Mouse (Mus musculus): Measurements from ENCODE around the gene Brip1. TPM values are rescaled to one million over a fixed set of nuclear protein-coding genes. Genes with fewer than 3 reads are reported as not detected.
A peak's percentile ranks its signal among the peaks of the same experiment; 100 is the strongest.

The Brip1 gene
- polyA plus RNA-seq, 1 experiment from 2014 or later = 1.0 TPM

DNA sequence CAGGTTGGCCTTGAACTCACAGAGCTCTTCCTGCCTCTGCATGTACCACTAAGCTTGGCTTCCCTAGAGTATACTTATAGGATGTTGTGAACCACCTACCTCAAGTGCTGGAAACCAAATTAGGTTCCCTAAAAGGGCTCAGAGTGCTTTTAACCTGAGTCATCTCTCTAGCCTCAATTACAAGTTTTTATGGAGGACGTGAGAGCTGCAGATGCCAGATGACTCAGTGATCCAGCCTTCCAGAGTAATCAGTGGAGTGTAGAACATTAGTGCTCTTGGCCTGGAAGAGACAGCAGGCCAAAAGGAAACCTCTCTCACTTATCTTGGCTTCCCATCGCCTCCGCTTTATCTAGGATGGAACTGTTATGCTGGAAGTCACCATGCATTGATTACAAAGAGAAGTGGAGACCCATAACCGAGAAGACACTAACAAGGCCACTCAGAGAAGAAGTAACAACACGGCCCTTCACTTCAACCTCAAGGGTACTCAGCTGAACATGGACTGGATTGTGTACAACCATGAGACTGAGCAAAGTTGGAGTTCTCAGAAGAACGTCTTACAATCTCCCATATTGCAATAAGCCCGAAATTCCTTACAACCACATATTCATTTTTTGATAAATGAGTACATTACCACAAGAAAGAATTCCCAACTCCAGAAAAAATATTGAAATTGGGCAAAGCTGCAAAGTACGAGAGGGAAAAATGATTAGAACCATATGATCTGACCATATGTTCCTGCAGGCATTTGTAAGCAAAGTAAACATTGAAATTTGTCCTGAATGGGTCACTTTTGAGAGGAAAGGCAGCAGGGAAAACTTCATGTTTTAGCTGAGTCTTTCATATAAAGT lies 150.3 kb downstream of the Brip1 start:
- Histone ChIP-seq H3K4me2 (no peak overlapping the region), H3K4me1 (no peaks in the 10 kb centered on the region), H3K36me3 (replicated peaks) (no peaks in the 10 kb centered on the region), H3K27me3 (replicated peaks) (no peaks in the 10 kb centered on the region), H3K27ac (no peak overlapping the region), H3K9me3 (no peaks in the 10 kb centered on the region), H3K4me3 (no peak overlapping the region), H3K9ac (no peak overlapping the region)
- ATAC-seq (replicated peaks) = no peak
- 86% methylated on average over 8 of the region's 8 CpGs for WGBS

GRCm38 (mm10) chr11:86039994-86040393 lies 161.0 kb downstream of the Brip1 start:
- Histone ChIP-seq H3K27ac (no peak overlapping the region), H3K9me3 (no peaks in the 10 kb centered on the region)

GRCm38 (mm10) chr11:86039355-86039754 lies 161.6 kb downstream of the Brip1 start:
- Histone ChIP-seq H3K4me3 (no peak overlapping the region), H3K4me2 (peak overlapping the region; percentile 5; the same call in 1 of the 2 replicates), H3K27me3 (replicated peaks) (no peaks in the 10 kb centered on the region), H3K4me1 (peaks cover 10% of the 10 kb centered on the region), H3K36me3 (replicated peaks) (no peaks in the 10 kb centered on the region), H3K9me3 (no peaks in the 10 kb centered on the region), H3K27ac (peak overlapping the region; percentile 30), H3K9ac (no peak overlapping the region)
- no peak for ATAC-seq (replicated peaks)
- 39% methylated on average over 8 of the region's 8 CpGs for WGBS

More at GRCm38 (mm10) chr11:86039994-86040393, 161.0 kb downstream of the Brip1 start:
- 71% methylated on average over 5 of the region's 5 CpGs for WGBS
- H3K36me3 ChIP-seq (replicated peaks) = no peaks in the 10 kb centered on the region
- no peak for ATAC-seq (replicated peaks)
- H3K27me3 ChIP-seq (replicated peaks) = no peaks in the 10 kb centered on the region
- no peak overlapping the region for H3K4me3 ChIP-seq
- H3K4me1 ChIP-seq = peaks cover 10% of the 10 kb centered on the region
- H3K4me2 ChIP-seq = no peak overlapping the region
- H3K9ac ChIP-seq = no peak overlapping the region

- H3K9me3 ChIP-seq = no peaks in the 10 kb centered on the region
- H3K36me3 ChIP-seq (replicated peaks) = no peaks in the 10 kb centered on the region
- no peak overlapping the region for H3K4me2 ChIP-seq
- 64% methylated on average over 13 of the region's 13 CpGs for whole genome bisulfite sequencing
- H3K9ac ChIP-seq = no peak overlapping the region
- no peaks in the 10 kb centered on the region for H3K27me3 ChIP-seq (replicated peaks)
- 0 out of 2 replicates have a peak overlapping the region, but pooled peaks have one; percentile 30 for H3K27ac ChIP-seq
- H3K4me3 ChIP-seq = no peak overlapping the region
- no peak for ATAC-seq (replicated peaks)
- peaks cover 10% of the 10 kb centered on the region for H3K4me1 ChIP-seq
Observed at GRCm38 (mm10) chr11:86038701-86039100, 162.3 kb downstream of the Brip1 start.

DNA sequence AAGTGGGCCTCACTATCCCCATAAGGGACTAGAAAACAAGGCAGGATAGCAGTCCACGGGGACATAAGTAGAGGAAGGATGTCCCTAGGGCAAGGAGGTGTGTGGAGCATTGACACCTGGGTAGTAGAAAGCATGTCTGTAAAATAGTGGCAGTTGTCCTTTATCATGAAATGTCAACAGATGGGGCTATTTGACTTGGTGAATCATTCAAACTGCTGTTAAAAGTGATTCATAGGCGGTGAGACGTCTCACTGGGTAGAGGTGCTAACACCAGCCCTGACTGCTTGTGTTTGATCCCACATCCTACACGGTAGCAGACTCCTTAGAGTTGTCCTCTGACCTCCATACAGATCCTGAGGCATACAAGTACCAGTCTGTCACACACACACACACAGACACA lies 168.1 kb downstream of the Brip1 start:
- Histone ChIP-seq H3K4me2 (no peak overlapping the region), H3K27ac (no peak overlapping the region), H3K9ac (no peak overlapping the region), H3K27me3 (replicated peaks) (no peaks in the 10 kb centered on the region), H3K4me3 (no peak overlapping the region), H3K4me1 (no peaks in the 10 kb centered on the region), H3K36me3 (replicated peaks) (no peaks in the 10 kb centered on the region), H3K9me3 (no peaks in the 10 kb centered on the region)
- WGBS = 74% methylated on average over 4 of the region's 4 CpGs
- no peak for ATAC-seq (replicated peaks)

- WGBS = 54% methylated on average over 5 of the region's 5 CpGs
- ATAC-seq (replicated peaks) = no peak
- Histone ChIP-seq H3K4me2 (no peak overlapping the region), H3K9ac (no peak overlapping the region), H3K27me3 (replicated peaks) (no peaks in the 10 kb centered on the region), H3K4me3 (no peak overlapping the region), H3K27ac (no peak overlapping the region), H3K9me3 (no peaks in the 10 kb centered on the region), H3K4me1 (peaks cover 5% of the 10 kb centered on the region; the same call in 1 of the 2 replicates), H3K36me3 (replicated peaks) (no peaks in the 10 kb centered on the region)
Observed at GRCm38 (mm10) chr11:86028034-86028433, 173.0 kb downstream of the Brip1 start.

DNA sequence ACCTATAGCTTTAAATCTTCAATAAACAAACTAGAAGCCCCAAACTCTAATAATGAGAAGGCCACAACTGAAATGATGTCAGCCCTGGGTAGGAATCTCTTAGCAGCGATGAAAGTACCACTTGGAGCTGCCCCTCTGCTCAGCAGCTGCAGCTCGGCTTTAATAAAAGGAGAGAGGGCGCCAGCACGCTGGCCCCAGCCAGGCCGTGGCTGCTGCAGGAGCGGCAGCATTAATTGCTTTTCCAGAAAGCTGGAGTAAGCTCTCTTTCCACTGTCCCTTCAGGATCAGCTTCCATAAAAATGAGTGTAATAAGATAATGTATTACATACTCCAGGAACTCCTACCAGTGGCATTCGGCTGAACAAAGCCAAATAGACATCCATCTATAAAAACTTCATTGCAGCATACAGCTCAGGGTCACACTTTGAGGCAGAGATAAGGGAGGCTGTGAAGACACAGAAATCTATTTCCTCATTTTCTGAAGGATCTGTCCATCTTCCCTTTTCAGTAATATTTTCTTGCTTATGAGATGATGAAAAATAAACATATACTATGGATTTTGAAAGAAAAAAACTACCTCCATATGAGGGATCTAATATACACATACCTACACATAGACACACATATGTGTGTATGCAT lies 174.3 kb downstream of the Brip1 start:
- no peak overlapping the region for H3K4me2 ChIP-seq
- H3K4me3 ChIP-seq = no peak overlapping the region
- no peaks in the 10 kb centered on the region for H3K36me3 ChIP-seq (replicated peaks)
- H3K9me3 ChIP-seq = no peaks in the 10 kb centered on the region
- H3K9ac ChIP-seq = no peak overlapping the region
- H3K27me3 ChIP-seq (replicated peaks) = no peaks in the 10 kb centered on the region
- 12% methylated on average over 7 of the region's 7 CpGs for WGBS
- ATAC-seq (replicated peaks) = no peak
- H3K4me1 ChIP-seq = peaks cover 5% of the 10 kb centered on the region; the same call in 1 of the 2 replicates
- H3K27ac ChIP-seq = no peak overlapping the region

DNA sequence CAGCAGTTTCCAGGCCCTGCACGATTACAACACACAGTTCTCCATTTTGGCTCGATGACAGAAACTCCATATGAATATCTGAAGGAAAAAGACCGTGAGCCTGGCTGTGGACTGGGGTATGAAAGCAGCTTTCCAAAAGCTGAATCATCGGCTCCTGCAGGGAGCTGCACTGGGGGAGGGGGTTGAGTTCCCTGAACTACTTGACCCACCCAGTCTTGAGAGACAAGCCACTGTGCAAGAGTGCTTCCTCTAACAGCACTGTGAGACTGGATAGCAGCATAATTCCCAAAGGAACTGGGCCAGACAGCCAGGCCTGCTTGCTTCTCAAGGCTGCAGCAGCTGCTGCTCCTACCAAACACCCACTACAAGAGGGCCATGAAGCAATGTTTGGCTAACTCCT lies 178.6 kb downstream of the Brip1 start:
- no peak for ATAC-seq (replicated peaks)

GRCm38 (mm10) chr11:86020033-86020432 lies 181.0 kb downstream of the Brip1 start:
- WGBS = 74% methylated on average over 1 of the region's 1 CpGs
- Histone ChIP-seq H3K9me3 (no peaks in the 10 kb centered on the region), H3K4me1 (no peaks in the 10 kb centered on the region), H3K27ac (no peak overlapping the region), H3K4me3 (no peak overlapping the region), H3K9ac (no peak overlapping the region), H3K27me3 (replicated peaks) (no peaks in the 10 kb centered on the region), H3K4me2 (no peak overlapping the region), H3K36me3 (replicated peaks) (no peaks in the 10 kb centered on the region)
- no peak for ATAC-seq (replicated peaks)

More for the DNA sequence above, 178.6 kb downstream of the Brip1 start:
- 67% methylated on average over 4 of the region's 4 CpGs for WGBS
- no peak overlapping the region for H3K9ac ChIP-seq
- peaks cover 5% of the 10 kb centered on the region; the same call in 1 of the 2 replicates for H3K4me1 ChIP-seq
- no peaks in the 10 kb centered on the region for H3K27me3 ChIP-seq (replicated peaks)
- no peaks in the 10 kb centered on the region for H3K9me3 ChIP-seq
- no peak overlapping the region for H3K27ac ChIP-seq
- no peak overlapping the region for H3K4me3 ChIP-seq
- no peak overlapping the region for H3K4me2 ChIP-seq
- H3K36me3 ChIP-seq (replicated peaks) = no peaks in the 10 kb centered on the region

- no peaks in the 10 kb centered on the region for H3K4me1 ChIP-seq
- no peaks in the 10 kb centered on the region for H3K9me3 ChIP-seq
- ATAC-seq (replicated peaks) = no peak
- no peak overlapping the region for H3K27ac ChIP-seq
- H3K4me3 ChIP-seq = no peak overlapping the region
- no peaks in the 10 kb centered on the region for H3K27me3 ChIP-seq (replicated peaks)
- H3K9ac ChIP-seq = no peak overlapping the region
- no peaks in the 10 kb centered on the region for H3K36me3 ChIP-seq (replicated peaks)
- no peak overlapping the region for H3K4me2 ChIP-seq
- 89% methylated on average over 11 of the region's 11 CpGs for WGBS
Observed at GRCm38 (mm10) chr11:86016242-86016641, 184.8 kb downstream of the Brip1 start.

DNA sequence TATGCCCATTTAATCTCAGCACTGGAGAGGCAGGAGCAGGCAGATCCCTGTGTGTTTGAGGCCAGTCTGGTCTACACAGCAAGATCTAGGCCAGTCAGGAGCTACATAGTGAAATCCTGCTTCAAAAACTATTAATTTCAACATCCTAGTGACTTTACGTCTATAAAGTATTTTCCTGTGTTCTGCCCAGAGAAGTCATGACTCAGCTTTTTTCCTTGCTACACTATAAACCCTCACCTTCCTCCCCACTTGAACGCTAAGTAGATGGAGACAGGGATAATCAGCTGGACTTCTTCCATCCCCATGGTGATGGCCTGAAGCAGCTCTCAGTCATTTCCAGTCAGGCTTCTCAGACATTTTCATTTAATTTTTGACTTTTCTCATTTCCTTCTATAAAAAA lies 187.9 kb downstream of the Brip1 start:
- H3K4me2 ChIP-seq = no peak overlapping the region
- H3K9ac ChIP-seq = no peak overlapping the region
- H3K9me3 ChIP-seq = no peaks in the 10 kb centered on the region
- no peak overlapping the region for H3K27ac ChIP-seq
- WGBS = 76% methylated on average over 2 of the region's 2 CpGs
- H3K4me1 ChIP-seq = no peaks in the 10 kb centered on the region
- no peak overlapping the region for H3K4me3 ChIP-seq
- H3K36me3 ChIP-seq (replicated peaks) = no peaks in the 10 kb centered on the region
- no peak for ATAC-seq (replicated peaks)
- H3K27me3 ChIP-seq (replicated peaks) = no peaks in the 10 kb centered on the region

GRCm38 (mm10) chr11:86010458-86010857 lies 190.5 kb downstream of the Brip1 start:
- no peak overlapping the region for H3K9ac ChIP-seq
- H3K27me3 ChIP-seq (replicated peaks) = no peaks in the 10 kb centered on the region
- no peak overlapping the region for H3K4me2 ChIP-seq
- WGBS = 93% methylated on average over 4 of the region's 4 CpGs
- H3K4me3 ChIP-seq = no peak overlapping the region
- H3K9me3 ChIP-seq = no peaks in the 10 kb centered on the region
- no peaks in the 10 kb centered on the region for H3K36me3 ChIP-seq (replicated peaks)
- no peaks in the 10 kb centered on the region for H3K4me1 ChIP-seq
- no peak overlapping the region for H3K27ac ChIP-seq
- no peak for ATAC-seq (replicated peaks)
